Mouse (Mus musculus) midbrain, embryonic 16.5 days (tissue): ENCODE results near the gene Gm3072. TPM values are rescaled to one million over a fixed set of nuclear protein-coding genes. Genes with fewer than 3 reads are reported as not detected.

Source experiments
- polyA plus RNA-seq: library from polyadenylated mRNA; unstranded; fragments of >200 nt; fragmentation: Nextera tagmentation; extraction: Ambion mirVana; gene quantifications from 2 replicates; pipeline ENCODE4 v1.2.1, GENCODE M21; 2015

Gene Gm3072
- polyA plus RNA-seq, 1 experiment from 2014 or later, result not detected

Other genes starting within 250 kb of the Gm3072 start
- not detected in 2 replicates for gene Gm7945, start 238.2 kb downstream of the Gm3072 start, polyA plus RNA-seq
- gene Gm6482, start 216.3 kb downstream of the Gm3072 start, polyA plus RNA-seq, result not detected in 2 replicates
- not detected in 2 replicates for gene Gm7954, start 171.1 kb downstream of the Gm3072 start, polyA plus RNA-seq
- 0.29 TPM in 1 of 2 replicates, not detected in the other for gene Gm3486, start 135.1 kb downstream of the Gm3072 start, polyA plus RNA-seq
- not detected in 2 replicates for gene Gm7970, start 69.0 kb downstream of the Gm3072 start, polyA plus RNA-seq
- not detected in 2 replicates for gene 1700049E17Rik2, start 51.4 kb downstream of the Gm3072 start, polyA plus RNA-seq
- gene Gm3676, start 21.9 kb upstream of the Gm3072 start, polyA plus RNA-seq, result not detected in 2 replicates
- gene Gm8068, start 77.3 kb upstream of the Gm3072 start, polyA plus RNA-seq, result not detected in 2 replicates
- gene Gm7929, start 126.0 kb upstream of the Gm3072 start, polyA plus RNA-seq, result not detected in 2 replicates
- not detected in 2 replicates for gene Gm47189, start 147.8 kb upstream of the Gm3072 start, polyA plus RNA-seq